Mouse (Mus musculus) regulatory T cell (primary cell): ENCODE measurements at regions not wholly inside any gene's neighbourhood (a gene's known extent, or its start where the extent isn't known, plus 50 kb on each side); places are given as distances from the start of the nearest gene placed in this dataset.

ENCODE experiments used
- in situ Hi-C: fragments of 300-600 bp; cut with MboI, MseI; formaldehyde crosslinking; loops from one replicate; pipeline ENCODE4 v1.15.1; 2025; ENCODE audit warnings: high pct_unique_total_duplicates

DNA sequence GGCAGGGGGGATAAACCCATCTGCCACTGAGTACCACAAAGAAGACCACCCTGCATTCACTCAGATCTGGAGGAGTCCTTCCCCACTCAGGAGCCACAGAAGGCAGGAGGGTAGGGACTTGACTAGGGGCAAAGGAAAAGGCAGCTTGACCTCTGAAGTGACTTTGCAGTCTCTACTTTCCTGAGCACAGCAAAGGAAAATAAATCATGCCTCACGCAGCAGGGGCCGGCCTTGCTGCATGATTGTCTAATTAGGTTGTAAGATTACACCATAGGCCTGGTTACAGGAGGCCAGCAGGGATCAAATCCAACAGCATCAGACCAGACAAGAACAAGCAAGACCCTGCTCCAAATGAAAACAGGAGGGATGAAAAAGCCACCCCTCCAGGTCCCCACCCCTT lies 180.0 kb downstream of the Gm12728 start:
- in situ Hi-C loops: no loop called here

DNA sequence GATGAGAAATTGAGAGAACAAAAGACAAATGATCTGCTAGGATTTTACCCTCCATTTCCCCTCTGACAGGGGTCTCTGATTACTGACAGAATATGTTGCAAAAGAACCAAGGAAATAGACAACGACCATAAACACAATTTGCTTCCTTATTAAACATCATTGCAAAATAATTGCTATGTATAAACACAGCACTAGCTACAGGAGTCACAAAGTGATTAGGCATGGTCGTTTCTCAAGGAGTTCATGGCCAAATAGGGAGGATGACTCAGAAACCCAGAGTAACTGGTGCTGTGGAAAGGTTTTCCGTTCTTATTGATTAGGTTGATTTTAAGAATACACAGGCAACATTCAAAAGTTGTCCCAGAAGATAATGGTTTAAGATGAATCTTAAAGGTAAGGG lies 180.4 kb downstream of the Gm12728 start:
- in situ Hi-C loops: no loop called here

DNA sequence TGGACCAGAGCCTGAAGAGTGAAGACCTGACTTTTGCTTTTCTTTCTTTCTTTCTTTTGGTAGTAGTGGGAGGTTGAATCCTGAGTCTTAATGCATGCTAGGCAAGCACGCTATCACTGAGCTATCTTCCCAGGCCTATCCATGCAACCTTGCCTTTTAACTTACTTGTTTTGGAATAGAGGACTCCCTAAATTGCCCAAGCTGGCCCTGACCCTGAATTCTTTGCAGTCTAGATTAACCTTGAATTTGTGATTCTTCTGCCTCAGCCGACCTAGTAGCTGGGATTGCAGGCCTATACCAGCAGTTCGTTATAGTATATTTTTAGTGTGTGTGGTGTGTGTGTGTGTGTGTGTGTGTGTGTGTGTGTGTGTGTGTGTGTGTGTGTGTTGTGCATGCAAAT lies 183.1 kb downstream of the Gm12728 start:
- in situ Hi-C loops: no loop called here

DNA sequence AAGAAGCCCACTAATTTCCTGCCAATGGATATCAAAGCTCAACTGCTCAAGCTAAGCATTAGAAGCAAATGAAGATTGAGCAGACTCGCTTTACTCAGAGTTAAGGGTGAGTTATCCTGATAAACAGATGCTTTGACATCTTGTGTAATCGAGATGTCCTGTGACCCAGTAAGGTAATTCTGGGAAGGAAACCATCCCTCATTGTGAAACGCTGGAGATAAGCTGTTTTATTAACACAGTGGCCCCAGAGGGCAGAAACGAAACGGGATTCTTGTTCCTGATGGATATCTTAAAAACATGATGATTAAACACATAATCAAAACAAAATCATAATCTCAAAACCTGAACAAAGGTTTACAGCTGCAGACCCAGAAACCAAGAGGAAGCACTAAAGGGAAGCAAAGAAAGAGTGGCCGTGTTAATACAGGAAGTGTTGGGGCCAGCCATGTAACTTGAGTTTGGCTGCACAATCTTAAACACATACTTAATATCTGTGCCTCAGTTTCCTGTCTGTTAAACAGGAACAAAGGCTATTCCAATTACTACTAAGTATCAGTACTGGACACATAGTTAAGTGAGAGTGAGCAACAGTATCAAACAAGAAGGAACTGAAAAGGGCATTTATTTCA lies 184.2 kb downstream of the Gm12728 start:
- in situ Hi-C loops: no loop called here

DNA sequence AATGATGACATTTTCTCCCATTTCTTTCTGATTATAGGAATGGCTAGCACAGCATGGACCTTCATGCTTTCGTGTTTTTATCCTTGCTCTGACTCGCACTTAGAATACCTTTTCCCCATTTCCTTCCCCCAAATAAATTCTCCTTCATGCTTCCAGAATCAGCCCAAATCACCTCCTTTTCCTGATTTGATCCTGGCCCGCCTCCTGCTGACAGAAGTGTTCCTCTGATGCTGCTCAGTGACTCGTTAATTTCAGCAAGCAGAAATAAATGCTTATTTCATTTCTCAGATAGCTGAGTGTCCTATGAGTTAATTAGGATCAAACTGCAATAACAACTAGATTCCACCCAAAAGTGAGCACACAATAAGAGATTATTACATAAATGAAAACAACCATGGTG lies 185.3 kb downstream of the Gm12728 start:
- in situ Hi-C loops: no loop called here

DNA sequence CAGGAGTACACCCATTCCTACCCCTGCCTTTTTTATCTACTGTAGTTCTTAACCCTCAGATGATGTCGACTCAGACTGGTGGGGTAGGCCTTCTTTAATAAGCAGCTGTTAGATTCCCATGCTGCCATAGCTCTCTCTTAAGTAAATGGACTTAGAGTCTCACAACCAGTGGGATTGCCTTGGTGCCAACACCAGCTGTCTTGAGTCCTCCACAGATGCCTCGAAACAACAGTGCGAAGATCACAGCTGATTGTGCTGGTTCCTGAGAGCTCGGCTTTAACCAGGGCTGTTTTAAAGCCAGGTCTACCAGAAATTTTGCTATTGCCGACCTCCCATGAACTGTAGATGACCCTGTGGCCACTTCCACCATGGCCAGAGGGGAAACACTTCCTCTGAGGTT lies 189.4 kb downstream of the Gm12728 start:
- in situ Hi-C loops: no loop called here

DNA sequence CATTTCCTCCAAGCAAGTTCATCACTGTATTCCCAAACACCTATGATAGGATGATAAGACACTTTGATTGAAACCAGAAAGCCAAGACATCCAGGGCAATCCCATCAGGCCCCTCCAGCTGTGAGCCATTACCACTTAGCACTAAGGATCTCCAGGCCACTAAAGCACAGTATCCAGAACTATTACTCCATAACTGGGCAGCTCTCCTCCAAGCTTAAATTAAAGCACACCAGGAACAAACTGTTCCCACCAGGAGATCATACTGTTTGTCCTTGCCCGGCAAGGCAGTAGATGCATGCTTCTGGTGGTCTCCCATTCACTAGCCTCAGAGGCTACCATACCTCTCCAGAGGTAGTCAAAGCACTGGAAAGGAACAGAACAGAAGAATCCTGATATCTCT lies 193.3 kb downstream of the Gm12728 start:
- in situ Hi-C loops: no loop called here

DNA sequence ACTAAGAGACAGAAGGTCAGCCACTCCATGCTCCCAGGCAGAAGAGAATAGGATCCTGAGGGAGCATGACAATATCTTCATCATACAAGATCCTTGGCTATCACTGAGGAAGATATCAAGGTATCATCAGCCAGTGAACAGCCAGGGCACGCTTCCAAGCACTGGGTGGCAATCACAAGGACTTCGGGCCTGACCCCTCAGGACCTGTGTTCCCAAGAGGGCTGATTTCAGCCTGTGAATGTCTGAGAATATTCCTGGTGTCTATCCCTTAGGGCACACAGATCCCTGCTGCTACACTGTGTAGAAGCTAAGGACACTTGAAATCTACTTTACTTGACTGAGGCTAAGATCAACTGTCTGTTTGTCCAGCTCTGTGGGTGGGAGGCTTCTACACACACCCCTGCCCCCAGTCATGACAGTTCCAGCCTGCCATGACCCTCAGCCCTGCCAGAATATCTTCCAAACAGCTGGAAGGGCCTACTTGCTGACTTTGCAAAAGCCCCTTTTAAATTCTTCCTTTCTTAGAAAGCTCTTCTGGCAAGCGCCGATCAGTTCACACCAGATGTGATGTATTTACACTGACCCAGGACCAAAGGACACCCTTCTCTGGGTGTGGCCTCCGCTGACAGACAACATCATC lies 198.4 kb downstream of the Gm12728 start:
- in situ Hi-C loops: no loop called here

DNA sequence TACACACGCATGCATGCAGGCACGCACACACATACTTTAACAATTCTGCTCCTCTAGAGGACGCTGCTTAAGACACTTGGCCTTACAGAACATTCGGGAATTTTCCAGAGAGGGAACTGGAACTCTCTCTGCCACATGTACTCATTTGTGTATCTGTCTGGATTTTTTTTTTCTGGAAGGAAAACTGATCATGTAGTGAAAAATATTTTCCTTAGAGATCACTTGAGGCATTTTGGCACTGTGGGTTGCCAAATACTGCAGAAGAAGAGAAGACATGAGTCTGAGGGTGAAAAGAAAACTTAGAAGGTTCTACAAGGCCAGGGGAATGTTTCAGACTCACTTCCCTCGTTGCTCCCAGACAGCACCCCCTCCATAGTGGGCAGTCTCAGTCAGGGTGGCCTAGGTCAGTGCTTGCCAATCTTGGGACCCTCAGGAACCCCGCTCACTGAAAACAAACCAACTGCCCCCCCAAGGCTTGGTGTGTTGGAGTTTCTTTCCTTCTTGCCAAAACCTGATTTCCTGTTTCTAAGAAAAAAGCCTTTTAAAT lies 203.0 kb downstream of the Gm12728 start:
- in situ Hi-C loops: no loop called here

DNA sequence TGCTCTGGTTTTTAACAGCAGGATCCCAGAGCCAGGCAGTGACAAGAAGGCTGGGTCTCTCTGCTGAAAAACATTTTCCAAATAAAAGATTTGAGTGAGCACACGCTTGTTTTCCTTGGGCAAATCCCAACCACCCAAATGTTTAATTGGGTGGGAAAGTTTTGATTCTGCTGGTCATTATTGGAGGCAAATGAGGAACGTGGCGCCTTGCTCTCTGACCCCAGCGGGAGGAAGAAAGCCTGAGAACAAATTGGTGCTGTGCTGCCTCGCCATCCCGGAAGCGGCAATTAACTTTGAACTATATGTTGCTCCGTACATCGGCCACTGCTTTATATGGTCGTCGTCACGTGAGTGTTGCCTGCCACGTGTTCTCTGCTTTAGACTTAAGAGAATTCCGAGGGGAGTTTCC lies 204.7 kb downstream of the Gm12728 start:
- in situ Hi-C loops: no loop called here

DNA sequence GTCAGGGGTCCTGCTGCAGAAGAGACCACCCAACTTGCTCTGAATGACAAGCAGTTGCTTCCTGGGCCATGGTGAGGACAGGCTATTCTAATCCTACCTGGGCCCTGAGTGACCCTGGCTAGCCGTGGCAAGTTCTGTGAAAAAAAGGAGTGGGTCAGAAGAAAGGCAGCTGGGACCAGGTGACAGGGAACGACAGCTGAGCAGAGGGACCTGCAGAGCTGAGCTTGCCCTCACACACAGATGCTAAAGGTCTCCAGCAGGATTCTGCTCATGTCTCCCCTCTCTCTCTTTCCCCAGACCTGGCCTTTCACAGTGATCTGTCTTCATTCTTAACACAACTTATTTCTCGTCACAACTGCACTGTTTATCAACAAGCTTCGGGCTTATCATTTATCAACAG lies 206.4 kb downstream of the Gm12728 start:
- in situ Hi-C loops: no loop called here

DNA sequence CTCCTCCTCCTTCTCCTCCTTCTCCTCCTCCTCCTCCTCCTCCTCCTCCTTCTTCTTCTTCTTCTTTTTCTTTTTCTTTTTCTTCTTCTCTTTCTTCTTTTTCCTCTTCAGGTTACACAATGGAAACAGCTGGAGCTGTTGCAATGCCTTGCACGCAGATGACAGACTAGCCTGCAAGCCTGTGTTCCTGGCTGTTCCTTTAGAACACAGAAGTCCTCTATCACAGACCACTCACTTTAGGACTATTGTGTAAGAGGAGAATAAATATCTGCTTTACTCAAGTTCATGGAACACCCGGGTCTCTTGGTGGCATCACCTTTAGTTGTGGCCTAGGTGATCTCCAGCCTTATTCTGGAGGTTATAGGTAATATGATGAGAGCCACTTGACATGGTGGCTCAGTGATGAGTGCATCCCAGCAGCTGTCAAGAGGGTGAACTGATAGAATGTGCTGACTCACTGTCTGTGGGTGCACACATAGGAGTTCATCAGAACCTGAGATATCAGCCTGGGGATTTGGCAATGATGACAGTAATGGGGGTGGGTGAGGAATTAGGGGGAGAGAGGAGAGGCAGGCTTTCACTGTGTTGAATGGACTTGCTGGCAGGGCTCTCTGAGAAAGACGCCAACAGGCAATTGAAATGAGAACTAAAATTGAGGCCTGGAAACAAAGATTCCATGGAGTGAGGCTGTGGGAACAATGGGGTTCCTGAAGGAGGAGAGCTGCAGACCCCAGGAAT lies 207.4 kb downstream of the Gm12728 start:
- in situ Hi-C loops: no loop called here

DNA sequence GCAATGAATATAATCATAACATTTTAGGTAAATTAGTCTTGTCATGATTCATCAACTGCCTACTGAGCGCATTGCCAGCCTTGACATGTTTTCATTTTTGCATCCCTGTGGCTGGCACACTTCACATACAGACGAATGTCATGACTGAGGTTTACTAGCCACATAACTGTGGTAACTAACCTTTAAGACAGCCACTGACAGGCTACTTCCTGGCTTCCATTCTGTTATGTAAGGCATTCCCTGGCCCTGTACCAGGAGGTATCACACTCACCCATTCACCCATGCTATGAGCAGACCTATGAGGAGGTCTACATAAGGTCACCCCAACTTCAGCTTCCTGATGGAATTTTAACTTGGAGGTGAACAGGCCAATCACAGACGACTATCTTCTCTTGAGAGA lies 212.8 kb downstream of the Gm12728 start:
- in situ Hi-C loops: no loop called here

DNA sequence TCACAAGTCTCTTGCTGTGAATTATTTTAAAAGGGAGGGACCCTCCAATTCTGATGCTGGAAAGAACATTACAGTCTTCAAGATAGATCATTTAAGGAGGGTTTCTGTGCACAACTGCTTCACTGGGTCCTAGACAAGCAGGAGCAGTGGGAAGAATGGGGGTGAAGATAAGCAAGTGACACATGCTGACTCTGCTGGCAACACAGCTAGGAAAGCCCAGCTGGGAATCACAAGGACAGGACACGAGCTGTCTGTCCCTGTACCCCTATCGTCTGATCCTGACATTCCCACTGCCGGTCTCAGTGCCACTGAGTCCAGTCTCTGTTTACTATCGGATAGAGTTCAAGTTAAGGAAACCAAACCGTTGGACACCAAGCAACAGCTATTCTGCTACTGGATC lies 216.3 kb downstream of the Gm12728 start:
- in situ Hi-C loops: no loop called here

DNA sequence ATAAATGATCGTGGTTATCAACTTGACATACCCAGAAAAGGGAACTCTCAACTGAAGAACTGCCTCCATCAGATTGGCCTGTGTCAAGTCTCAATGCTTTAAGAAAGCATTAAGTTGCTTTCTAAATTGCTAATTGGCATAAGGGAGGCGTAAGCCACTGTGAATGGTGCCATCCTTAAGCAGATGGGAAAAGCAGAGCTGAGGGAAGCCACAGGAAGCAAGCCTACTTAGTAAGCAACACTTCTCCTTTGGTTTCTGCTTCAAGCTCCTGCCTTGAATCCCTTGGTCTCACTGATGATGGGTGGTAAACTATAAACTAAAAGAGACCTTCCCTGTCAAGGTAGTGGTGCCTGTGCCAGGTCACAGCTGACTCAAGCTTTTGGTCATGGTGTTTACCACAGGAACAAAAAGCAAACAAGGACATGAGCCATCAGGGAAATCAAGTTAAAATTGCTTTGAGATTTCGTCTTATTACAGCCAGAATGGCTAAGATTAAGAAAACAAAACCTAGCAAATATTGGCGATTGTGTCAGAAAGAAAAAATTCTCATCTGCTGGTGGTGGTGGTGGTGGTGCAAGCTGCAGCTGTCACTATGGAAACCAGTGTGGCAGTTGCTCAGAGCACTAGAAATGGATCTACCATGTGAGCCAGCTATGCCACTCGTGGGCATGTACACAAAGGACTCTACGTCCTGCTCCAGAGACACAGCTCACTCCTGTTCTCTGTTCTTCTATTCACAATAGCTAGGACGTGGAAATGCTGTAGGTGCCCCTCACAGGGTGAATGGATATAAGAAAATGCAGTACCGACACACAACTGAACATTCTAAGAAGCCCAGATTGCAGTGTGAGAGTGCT lies 217.9 kb downstream of the Gm12728 start:
- in situ Hi-C loops: no loop called here

DNA sequence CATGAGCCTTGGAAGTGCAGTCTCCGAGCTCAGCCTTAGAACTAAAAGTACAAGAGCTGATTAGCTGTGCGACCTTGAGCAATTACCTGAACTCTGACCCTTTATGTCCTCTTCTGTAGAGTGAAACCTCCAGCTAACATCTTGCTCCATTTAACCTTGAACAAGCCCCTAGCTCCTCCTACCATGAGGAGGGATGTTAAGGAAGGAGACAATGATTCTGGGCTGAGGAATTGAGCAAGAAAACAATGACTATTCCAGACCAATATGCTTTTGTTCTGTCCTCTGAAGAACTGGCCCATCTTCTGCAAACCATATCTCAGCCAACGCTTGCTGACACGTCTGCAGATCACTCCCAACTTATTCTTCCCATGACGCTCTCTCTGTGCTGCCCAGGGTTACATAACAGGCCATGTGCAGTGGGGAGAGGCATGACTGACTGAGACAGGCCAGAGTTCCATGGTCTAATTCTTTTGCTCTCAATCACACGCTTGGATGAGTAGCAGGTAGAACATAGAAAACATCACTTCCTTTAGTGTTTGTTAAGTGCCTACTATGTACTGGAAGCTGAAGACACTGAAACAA lies 227.5 kb downstream of the Gm12728 start:
- in situ Hi-C loops: no loop called here

DNA sequence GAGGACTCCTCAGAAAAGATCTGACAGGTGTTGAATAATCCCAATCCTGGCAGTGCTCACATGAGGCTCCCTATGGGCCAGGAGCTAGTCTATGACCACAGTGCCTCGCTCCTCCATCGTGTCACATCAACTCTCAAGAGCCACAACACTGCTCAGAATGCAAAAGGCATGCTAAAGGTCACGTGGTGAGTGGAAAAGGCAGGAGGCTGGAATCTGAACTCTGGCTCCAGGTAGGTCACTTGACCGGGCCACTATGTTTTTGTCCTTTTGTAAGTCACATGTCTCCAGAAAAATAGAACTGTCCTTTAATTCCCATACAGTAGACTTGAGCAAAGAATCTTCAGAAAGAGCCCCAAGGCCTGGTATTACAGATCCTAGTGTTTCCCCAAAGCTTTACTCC lies 229.3 kb downstream of the Gm12728 start:
- in situ Hi-C loops: no loop called here

DNA sequence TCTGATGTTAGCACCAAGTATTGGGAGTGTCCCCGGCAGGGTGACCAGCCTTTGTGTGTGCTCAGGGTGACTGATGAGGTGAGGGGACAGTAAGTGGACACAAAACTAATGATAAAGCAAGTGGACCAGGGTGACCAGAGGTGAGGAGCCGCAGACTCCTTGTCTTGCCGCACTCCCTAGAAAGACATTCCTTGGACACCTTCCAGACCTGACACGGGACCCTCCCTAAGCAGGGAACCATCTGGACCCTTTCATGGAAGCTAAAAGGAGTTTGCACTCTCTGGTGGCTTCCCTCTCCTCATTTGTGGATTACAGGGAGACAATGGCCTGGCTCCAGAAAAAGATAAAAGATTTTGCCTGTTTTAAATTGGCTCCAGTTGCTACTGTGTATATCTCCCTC lies 230.7 kb downstream of the Gm12728 start:
- in situ Hi-C loops: no loop called here

DNA sequence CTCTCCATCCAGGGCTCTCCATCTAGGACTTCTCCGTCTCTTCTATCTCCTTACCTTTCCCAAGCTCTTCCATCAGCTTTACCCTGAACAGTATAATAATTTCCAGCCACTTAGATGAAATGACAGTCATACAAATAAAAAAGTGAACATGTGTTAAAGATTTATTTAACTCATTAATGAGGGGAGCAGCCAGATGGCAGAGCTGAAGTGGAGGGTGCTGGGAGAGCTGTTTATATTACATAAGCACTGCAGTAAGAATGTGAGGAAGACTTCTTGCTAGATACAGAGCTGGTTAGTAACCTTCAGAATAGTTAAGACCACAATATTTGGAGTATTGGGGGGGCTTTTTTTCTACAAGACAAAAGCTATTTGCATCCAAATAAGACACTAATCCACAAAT lies 234.9 kb downstream of the Gm12728 start:
- in situ Hi-C loops: no loop called here

DNA sequence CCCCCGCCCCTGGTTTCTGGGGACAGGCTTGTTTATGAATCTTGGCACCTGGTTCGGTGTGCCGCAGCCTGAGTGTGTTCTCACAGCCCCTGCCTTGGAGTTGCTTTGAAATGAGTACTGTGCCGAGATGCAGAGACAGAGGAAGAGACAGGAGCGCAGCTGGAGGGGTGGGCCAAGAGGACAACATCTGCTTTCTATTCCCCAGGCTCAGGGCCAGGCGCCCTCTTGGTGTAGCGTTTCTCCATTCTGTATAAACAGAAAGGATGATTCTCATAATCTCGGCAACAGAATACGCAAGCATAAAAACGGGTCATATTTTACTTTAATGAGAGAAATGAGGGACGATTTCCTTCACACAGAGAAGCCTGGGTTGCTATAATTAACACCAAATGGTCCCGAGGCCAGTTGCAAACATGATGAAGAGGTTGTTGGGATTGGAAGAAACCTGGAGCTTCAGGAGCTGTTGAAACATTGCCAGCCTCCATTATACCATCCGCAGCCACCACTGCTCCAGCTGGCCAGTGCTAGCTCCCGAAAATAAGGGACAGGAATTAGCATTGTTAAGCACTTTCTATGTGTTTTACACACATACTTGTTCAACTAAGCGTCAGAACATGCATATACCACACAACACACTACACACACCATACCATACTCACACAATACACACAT lies 236.4 kb downstream of the Gm12728 start:
- in situ Hi-C loops: no loop called here

DNA sequence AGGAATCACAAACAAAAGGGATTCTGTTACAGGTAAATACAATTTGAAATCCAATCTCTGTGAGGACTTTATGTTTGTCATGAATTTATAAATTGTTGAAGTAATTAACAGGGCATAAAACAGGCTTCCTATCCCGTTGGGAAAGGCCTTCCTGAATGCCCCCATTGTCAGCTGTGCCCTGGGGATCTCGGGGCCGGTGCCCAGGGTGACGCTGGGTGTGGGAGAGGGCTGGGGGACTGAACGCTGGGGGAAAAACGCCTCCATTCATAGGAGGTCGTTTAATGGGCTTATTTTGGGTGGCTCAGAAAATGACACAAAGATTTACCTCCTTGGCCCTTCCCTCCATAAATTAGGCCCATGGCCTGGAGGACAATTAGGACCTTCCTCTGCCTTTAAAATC lies 250.7 kb downstream of the Gm12728 start:
- in situ Hi-C loops: no loop called here
